Mouse (Mus musculus) MEL (cell line): ENCODE results near the gene Abhd16a. TPM values are rescaled to one million over a fixed set of nuclear protein-coding genes. Genes with fewer than 3 reads are reported as not detected.

ENCODE experiments used
- DNase-seq: peaks from one replicate; pipeline ENCODE4 v3.0.0; 2011; ENCODE audit warnings: low read depth, low spot score
- H3K27ac ChIP-seq: 2 replicates; pipeline ENCODE4 v1.5.1; 2012; ENCODE audit warnings: low read depth, mild to moderate bottlenecking, control low read depth, low read length, moderate library complexity; ENCODE audit not compliant: control insufficient read depth
- H3K27me3 ChIP-seq, 2 experiments: fragments of 150-350 bp in 1 of 2; sonication (generic) in 1 of 2; 2 replicates each; pipeline ENCODE4 v1.6.1; 2012; ENCODE audit warnings: low read length in 2 of 2, mild to moderate bottlenecking in 2 of 2, improper control_type of control experiment in 1 of 2, moderate library complexity in 1 of 2; ENCODE audit not compliant: insufficient read depth in 2 of 2, control insufficient read depth in 1 of 2
- H3K36me3 ChIP-seq, 2 experiments: 2 replicates each; pipeline ENCODE4 v1.6.1; 2012 to 2014; ENCODE audit warnings: low read length in 2 of 2, improper control_type of control experiment in 1 of 2, inconsistent platforms in 1 of 2, mild to moderate bottlenecking in 1 of 2; ENCODE audit not compliant: insufficient read depth in 2 of 2, control insufficient read depth in 1 of 2
- H3K4me1 ChIP-seq, 2 experiments: fragments of 150-350 bp in 1 of 2; sonication (generic) in 1 of 2; 2 replicates each; pipeline ENCODE4 v1.6.1; 2012; ENCODE audit warnings: low read length in 2 of 2, improper control_type of control experiment in 1 of 2, mild to moderate bottlenecking in 1 of 2; ENCODE audit not compliant: insufficient read depth in 2 of 2, control insufficient read depth in 1 of 2
- H3K4me3 ChIP-seq, 2 experiments: fragments of 150-350 bp in 1 of 2; sonication (generic) in 1 of 2; 2 replicates each; pipeline ENCODE4 v1.5.1; 2012; ENCODE audit warnings: low read depth in 2 of 2, low read length in 2 of 2, mild to moderate bottlenecking in 2 of 2, moderate library complexity in 2 of 2, control low read depth in 1 of 2, improper control_type of control experiment in 1 of 2; ENCODE audit not compliant: control insufficient read depth in 1 of 2, insufficient read depth in 1 of 2
- H3K79me2 ChIP-seq: 2 replicates; pipeline ENCODE4 v1.6.1; 2012; ENCODE audit warnings: mild to moderate bottlenecking, low read length, moderate library complexity; ENCODE audit not compliant: control insufficient read depth, poor library complexity, insufficient read depth
- H3K9ac ChIP-seq: 2 replicates; pipeline ENCODE4 v1.6.1; 2012; ENCODE audit warnings: low read depth, mild to moderate bottlenecking, control low read depth, low read length, moderate library complexity; ENCODE audit not compliant: control insufficient read depth, poor library complexity, severe bottlenecking
- H3K9me3 ChIP-seq: fragments of 150-350 bp; sonication (generic); replicated peaks from 2 replicates; pipeline ENCODE4 v1.6.1; 2012; ENCODE audit warnings: mild to moderate bottlenecking, low read length, improper control_type of control experiment, moderate library complexity; ENCODE audit not compliant: insufficient read depth
- BHLHE40 ChIP-seq: IDR thresholded peaks from 2 replicates; pipeline ENCODE4 v1.6.1; 2012; ENCODE audit warnings: low read depth, mild to moderate bottlenecking, inconsistent platforms, low read length, improper control_type of control experiment, borderline replicate concordance
- CHD1 ChIP-seq: IDR thresholded peaks from 2 replicates; pipeline ENCODE4 v1.6.1; 2012; ENCODE audit warnings: low read depth, mild to moderate bottlenecking, inconsistent platforms, low read length, improper control_type of control experiment
- CTCF ChIP-seq, 3 experiments: IDR thresholded peaks in 2 of 3; conservative IDR thresholded peaks in 1 of 3; 2 replicates each; pipeline ENCODE4 v1.5.1; 2011 to 2012; ENCODE audit warnings: low read length in 3 of 3, low read depth in 2 of 3, mild to moderate bottlenecking in 2 of 3, improper control_type of control experiment in 1 of 3, inconsistent platforms in 1 of 3, mixed read lengths in 1 of 3, moderate library complexity in 1 of 3; ENCODE audit not compliant: control insufficient read depth in 1 of 3, insufficient read depth in 1 of 3, poor library complexity in 1 of 3, severe bottlenecking in 1 of 3
- E2F4 ChIP-seq: IDR thresholded peaks from 2 replicates; pipeline ENCODE4 v1.6.1; 2011; ENCODE audit warnings: low read depth, low read length, improper control_type of control experiment, borderline replicate concordance
- EP300 ChIP-seq, 2 experiments: IDR thresholded peaks; 2 replicates each; pipeline ENCODE4 v1.6.1; 2011; ENCODE audit warnings: improper control_type of control experiment in 2 of 2, low read length in 2 of 2, low read depth in 1 of 2, mild to moderate bottlenecking in 1 of 2
- ETS1 ChIP-seq: IDR thresholded peaks from 2 replicates; pipeline ENCODE4 v1.6.1; 2012; ENCODE audit warnings: low read depth, mild to moderate bottlenecking, inconsistent platforms, low read length, improper control_type of control experiment, moderate library complexity
- GABPA ChIP-seq: IDR thresholded peaks from 2 replicates; pipeline ENCODE4 v1.6.1; 2012; ENCODE audit warnings: low read depth, mild to moderate bottlenecking, inconsistent platforms, low read length, improper control_type of control experiment, moderate library complexity
- GATA1 ChIP-seq: IDR thresholded peaks from 2 replicates; pipeline ENCODE4 v1.6.1; 2011; ENCODE audit warnings: low read depth, low read length, improper control_type of control experiment
- HCFC1 ChIP-seq: IDR thresholded peaks from 2 replicates; pipeline ENCODE4 v1.6.1; 2012; ENCODE audit warnings: low read depth, mild to moderate bottlenecking, inconsistent platforms, low read length, improper control_type of control experiment, moderate library complexity
- JUND ChIP-seq: IDR thresholded peaks from 2 replicates; pipeline ENCODE4 v1.6.1; 2011; ENCODE audit warnings: low read depth, mild to moderate bottlenecking, improper control_type of control experiment, low read length
- MAFK ChIP-seq: IDR thresholded peaks from 2 replicates; pipeline ENCODE4 v1.6.1; 2011; ENCODE audit warnings: low read depth, mild to moderate bottlenecking, low read length, improper control_type of control experiment, borderline replicate concordance
- MEF2A ChIP-seq: IDR thresholded peaks from 2 replicates; pipeline ENCODE4 v1.6.1; 2014; ENCODE audit warnings: low read depth, mild to moderate bottlenecking, inconsistent platforms, low read length, improper control_type of control experiment; ENCODE audit not compliant: poor library complexity, insufficient replicate concordance, severe bottlenecking; ENCODE audit errors: extremely low read depth
- MXI1 ChIP-seq: IDR thresholded peaks from 2 replicates; pipeline ENCODE4 v1.6.1; 2011; ENCODE audit warnings: mild to moderate bottlenecking, low read depth, low read length, improper control_type of control experiment
- MYB ChIP-seq: IDR thresholded peaks from 2 replicates; pipeline ENCODE4 v1.6.1; 2011; ENCODE audit warnings: mild to moderate bottlenecking, low read depth, low read length, improper control_type of control experiment
- MYC ChIP-seq: IDR thresholded peaks from 2 replicates; pipeline ENCODE4 v1.6.1; 2011; ENCODE audit warnings: low read depth, mild to moderate bottlenecking, low read length, improper control_type of control experiment, moderate library complexity
- NELFE ChIP-seq: IDR thresholded peaks from 2 replicates; pipeline ENCODE4 v1.6.1; 2011; ENCODE audit warnings: low read depth, low read length, improper control_type of control experiment
- NRF1 ChIP-seq: IDR thresholded peaks from 2 replicates; pipeline ENCODE4 v1.6.1; 2014; ENCODE audit warnings: low read depth, mild to moderate bottlenecking, inconsistent platforms, low read length, improper control_type of control experiment, moderate library complexity; ENCODE audit not compliant: poor library complexity, insufficient read depth, severe bottlenecking
- POLR2A ChIP-seq, 2 experiments: IDR thresholded peaks; 2 replicates each; pipeline ENCODE4 v1.6.1; 2011 to 2012; ENCODE audit warnings: low read length in 2 of 2, mild to moderate bottlenecking in 2 of 2, control low read depth in 1 of 2, improper control_type of control experiment in 1 of 2, low read depth in 1 of 2, moderate library complexity in 1 of 2; ENCODE audit not compliant: control insufficient read depth in 1 of 2, insufficient read depth in 1 of 2, poor library complexity in 1 of 2
- RCOR1 ChIP-seq: IDR thresholded peaks from 2 replicates; pipeline ENCODE4 v1.6.1; 2012; ENCODE audit warnings: low read depth, mild to moderate bottlenecking, inconsistent platforms, low read length, improper control_type of control experiment
- SIN3A ChIP-seq: IDR thresholded peaks from 2 replicates; pipeline ENCODE4 v1.6.1; 2012; ENCODE audit warnings: low read length, improper control_type of control experiment, inconsistent platforms
- SMC3 ChIP-seq: IDR thresholded peaks from 2 replicates; pipeline ENCODE4 v1.6.1; 2011; ENCODE audit warnings: low read depth, low read length, improper control_type of control experiment
- TAL1 ChIP-seq: IDR thresholded peaks from 2 replicates; pipeline ENCODE4 v1.6.1; 2012; ENCODE audit warnings: mild to moderate bottlenecking, inconsistent platforms, low read length, moderate library complexity, mixed read lengths
- TCF12 ChIP-seq: IDR thresholded peaks from 2 replicates; pipeline ENCODE4 v1.6.1; 2014; ENCODE audit warnings: low read depth, mild to moderate bottlenecking, inconsistent platforms, low read length, improper control_type of control experiment, moderate library complexity
- UBTF ChIP-seq: IDR thresholded peaks from 2 replicates; pipeline ENCODE4 v1.6.1; 2012; ENCODE audit warnings: low read depth, mild to moderate bottlenecking, inconsistent platforms, low read length, improper control_type of control experiment, moderate library complexity, borderline replicate concordance; ENCODE audit not compliant: insufficient read depth
- USF1 ChIP-seq: IDR thresholded peaks from 2 replicates; pipeline ENCODE4 v1.6.1; 2014; ENCODE audit warnings: low read depth, mild to moderate bottlenecking, inconsistent platforms, low read length, improper control_type of control experiment, moderate library complexity
- USF2 ChIP-seq, 2 experiments: IDR thresholded peaks; 2 replicates each; pipeline ENCODE4 v1.6.1; 2011 to 2012; ENCODE audit warnings: improper control_type of control experiment in 2 of 2, low read length in 2 of 2, borderline replicate concordance in 1 of 2, inconsistent platforms in 1 of 2, low read depth in 1 of 2, mild to moderate bottlenecking in 1 of 2; ENCODE audit not compliant: insufficient read depth in 1 of 2
- ZC3H11A ChIP-seq: IDR thresholded peaks from 2 replicates; pipeline ENCODE4 v1.6.1; 2012; ENCODE audit warnings: low read depth, mild to moderate bottlenecking, inconsistent platforms, low read length, improper control_type of control experiment
- ZKSCAN1 ChIP-seq: IDR thresholded peaks from 2 replicates; pipeline ENCODE4 v1.6.1; 2012; ENCODE audit warnings: low read depth, mild to moderate bottlenecking, inconsistent platforms, low read length, improper control_type of control experiment, moderate library complexity
- ZMIZ1 ChIP-seq: IDR thresholded peaks from 2 replicates; pipeline ENCODE4 v1.6.1; 2012; ENCODE audit warnings: low read depth, mild to moderate bottlenecking, inconsistent platforms, low read length, improper control_type of control experiment, moderate library complexity
- ZNF384 ChIP-seq: IDR thresholded peaks from 2 replicates; pipeline ENCODE4 v1.6.1; 2012; ENCODE audit warnings: low read depth, mild to moderate bottlenecking, inconsistent platforms, low read length, improper control_type of control experiment
- polyA plus RNA-seq, 2 experiments: library from polyadenylated mRNA; stranded (reverse) in 1 of 2; unstranded in 1 of 2; fragments of >175 nt in 1 of 2; fragments of >200 nt in 1 of 2; gene quantifications; 2 replicates each; pipeline versions ENCODE4 v1.2.1 to v1.2.4; 2012; ENCODE audit warnings: low replicate concordance in 2 of 2, low read depth in 1 of 2; ENCODE audit not compliant: insufficient read length in 2 of 2, insufficient read depth in 1 of 2, missing spikeins in 1 of 2
- total RNA-seq: library from RNA; depleted of rRNA; stranded (reverse); fragments of 300-350 nt; gene quantifications from 2 replicates; pipeline ENCODE4 v1.2.3, GENCODE M21; 2012

The Abhd16a gene
- total and polyA plus RNA-seq, 3 experiments: 96.1 to 126 TPM; not detected in 1

GRCm38 (mm10) chr17:35077786-35078233, 11.3 kb upstream of the Abhd16a start, which contains the start of gene Ly6g6d:
Gene Ly6g6d (minus strand): TSS chr17:35078065.
- Histone ChIP-seq H3K27ac (peak within 1 kb of the TSS; percentile 95), H3K9me3 (no peaks in the 10 kb centered on the region), H3K4me3 (no peak within 1 kb of the TSS), H3K36me3 (peaks cover 0 to 24% of the 10 kb centered on the region in 2 experiments; a peak in 2 of 4 replicates), H3K79me2 (no peaks in the 10 kb centered on the region), H3K9ac (peak within 1 kb of the TSS; percentile 50), H3K27me3 (no peaks in the 10 kb centered on the region), H3K4me1 (peaks cover 17 to 29% of the 10 kb centered on the region in 2 experiments)
- TF ChIP-seq ZC3H11A (no peak), ZKSCAN1 (no peak), CTCF (IDR thresholded peaks at IDR 0.05 in 2 of 3, conservative IDR thresholded peaks at IDR 0.05 in 1 of 3; ENCODE audit: control insufficient read depth in 1 of 3, insufficient read depth in 1 of 3, low read depth in 2 of 3, low read length in 3 of 3, poor library complexity in 1 of 3, severe bottlenecking in 1 of 3) (no peak), NELFE (no peak)
- no peak for DNase-seq

GRCm38 (mm10) chr17:35079778-35080177, 9.3 kb upstream of the Abhd16a start:
- Histone ChIP-seq H3K4me1 (peaks cover 20 to 47% of the 10 kb centered on the region in 2 experiments), H3K27ac (peak overlapping the region; percentile 95), H3K9ac (peak overlapping the region; percentile 50), H3K4me3 (peak overlapping the region in 1 of 2 experiments; percentile 3; a peak in 1 of 4 replicates), H3K79me2 (no peaks in the 10 kb centered on the region), H3K27me3 (no peaks in the 10 kb centered on the region), H3K9me3 (no peaks in the 10 kb centered on the region), H3K36me3 (peaks cover 0 to 35% of the 10 kb centered on the region in 2 experiments; a peak in 2 of 4 replicates)
- DNase-seq: peak; percentile 95
- peak; percentile 45 for TF ChIP-seq MYB
- no peak for TF ChIP-seq NRF1
- peak; percentile 83 for TF ChIP-seq JUND
- no peak; the same call in 1 of the 2 replicates for TF ChIP-seq ZMIZ1
- no peak for TF ChIP-seq MEF2A
- TF ChIP-seq CHD1: no peak
- TF ChIP-seq POLR2A (IDR thresholded peaks at IDR 0.05; ENCODE audit: control insufficient read depth in 1 of 2, insufficient read depth in 1 of 2, low read depth in 1 of 2, low read length in 2 of 2, poor library complexity in 1 of 2): peak in 1 of 2 experiments; percentile 66; a peak in 2 of 4 replicates
- peak; percentile 92 for TF ChIP-seq BHLHE40
- TF ChIP-seq HCFC1: peak; percentile 57
- TF ChIP-seq SIN3A: peak; percentile 96
- TF ChIP-seq TAL1: peak; percentile 90
- no peak for TF ChIP-seq USF2 (IDR thresholded peaks at IDR 0.05; ENCODE audit: borderline replicate concordance in 1 of 2, insufficient read depth in 1 of 2, low read depth in 1 of 2, low read length in 2 of 2)
- peak; percentile 96 to 97 for TF ChIP-seq EP300 (IDR thresholded peaks at IDR 0.05; ENCODE audit: low read depth in 1 of 2, low read length in 2 of 2)
- TF ChIP-seq TCF12: peak; percentile 96
- peak; percentile 99 for TF ChIP-seq GATA1
- TF ChIP-seq E2F4: no peak
- TF ChIP-seq ZKSCAN1: no peak
- TF ChIP-seq MXI1: peak; percentile 65
- peak; percentile 81; the same call in 1 of the 2 replicates for TF ChIP-seq MYC
- TF ChIP-seq SMC3: no peak
- no peak for TF ChIP-seq GABPA
- no peak for TF ChIP-seq USF1
- 0 out of 2 replicates have a peak, but pooled peaks have one; percentile 51 for TF ChIP-seq UBTF
- peak; percentile 95 for TF ChIP-seq ETS1
- peak; percentile 27; the same call in 1 of the 2 replicates for TF ChIP-seq ZNF384
- TF ChIP-seq MAFK: peak; percentile 47; the same call in 1 of the 2 replicates
- TF ChIP-seq RCOR1: peak; percentile 86
